Mouse (Mus musculus): ENCODE measurements around the gene Gm20388.

DNA sequence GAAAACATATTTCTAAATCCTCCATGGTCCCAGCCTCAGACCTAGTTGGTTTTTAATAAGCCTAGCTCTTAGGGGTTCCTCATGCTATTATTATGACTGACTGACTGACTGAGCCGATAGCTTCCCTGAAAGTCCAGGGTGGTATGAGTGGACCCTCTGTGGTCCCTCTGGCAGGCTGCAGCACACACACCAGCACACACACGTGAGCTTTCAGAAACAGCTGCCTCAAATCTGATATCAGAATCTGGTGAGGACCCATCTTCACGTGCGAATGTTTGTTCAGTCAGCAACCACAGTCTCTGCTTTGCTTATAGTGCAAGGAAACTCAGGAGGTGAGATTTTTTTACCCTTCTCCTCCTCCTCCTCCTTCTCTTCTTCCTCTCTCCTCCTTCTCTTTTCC lies 54.2 kb downstream of the Gm20388 start:
- TF ChIP-seq MAFK (IDR thresholded peaks at IDR 0.05; ENCODE audit: insufficient read depth, low read depth, low read length): no peak
- no peak for TF ChIP-seq ZC3H11A (IDR thresholded peaks at IDR 0.05; ENCODE audit: borderline replicate concordance, low read depth, low read length)
- no peak for TF ChIP-seq ZNF384 (IDR thresholded peaks at IDR 0.05; ENCODE audit: low read depth, low read length)
- TF ChIP-seq HCFC1 (IDR thresholded peaks at IDR 0.05; ENCODE audit: borderline replicate concordance, insufficient read depth, low read length): no peak
- no peak for TF ChIP-seq CHD2 (IDR thresholded peaks at IDR 0.05; ENCODE audit: low read depth, low read length)
